Mouse (Mus musculus): ENCODE measurements around the gene Il16. TPM values are rescaled to one million over a fixed set of nuclear protein-coding genes. Genes with fewer than 3 reads are reported as not detected.

Il16 gene
- polyA plus RNA-seq, 1 experiment from 2014 or later, result 1.5 TPM

DNA sequence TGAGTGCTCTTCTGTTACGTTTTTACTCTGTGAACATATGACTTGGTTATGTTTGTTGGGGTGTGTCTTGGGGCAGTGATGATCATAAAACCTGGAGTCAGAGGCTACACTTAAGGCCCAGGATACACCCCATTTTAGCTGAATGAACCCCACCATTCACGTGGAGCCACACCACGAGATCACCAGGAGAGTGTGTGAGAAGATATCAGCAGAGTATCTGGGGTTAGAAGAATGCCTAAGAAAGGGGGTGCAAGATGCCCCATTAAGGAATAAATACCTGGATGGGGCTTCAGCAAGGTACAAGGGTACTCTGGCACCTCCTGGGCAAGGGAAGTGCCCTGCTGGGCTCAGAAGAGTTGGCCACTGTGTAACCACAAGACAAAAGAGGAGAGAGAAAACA is 11.3 kb downstream of the Il16 start:
- Histone ChIP-seq H3K4me3 (no peak overlapping the region), H3K36me3 (no peaks in the 10 kb centered on the region), H3K27me3 (replicated peaks) (no peaks in the 10 kb centered on the region), H3K9me3 (no peaks in the 10 kb centered on the region), H3K27ac (no peak overlapping the region), H3K4me1 (no peaks in the 10 kb centered on the region), H3K9ac (no peak overlapping the region), H3K4me2 (replicated peaks) (no peak overlapping the region)
- WGBS, result 92% methylated on average over 3 of the region's 3 CpGs
- no peak for ATAC-seq (ENCODE audit: low FRiP score, low read depth)

DNA sequence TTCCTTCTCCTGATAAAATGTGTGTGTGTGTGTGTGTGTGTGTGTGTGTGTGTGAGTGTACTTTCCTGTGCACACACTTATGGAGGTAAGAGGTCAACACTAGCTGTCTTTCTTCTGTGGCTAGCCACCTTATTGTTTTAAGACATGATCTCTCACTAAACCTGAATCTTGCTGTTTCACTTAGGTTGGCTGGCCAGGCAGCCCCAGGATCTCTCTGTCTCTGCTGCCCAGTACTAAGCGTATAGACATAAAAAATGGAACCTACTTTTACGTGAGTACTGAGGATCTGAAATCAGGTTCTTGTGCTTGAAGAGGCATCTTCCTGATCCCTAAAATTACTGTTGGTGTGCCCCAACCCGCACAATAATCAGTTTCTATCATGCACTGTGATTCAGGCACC is 12.7 kb downstream of the Il16 start:
- 89% methylated on average over 3 of the region's 3 CpGs for WGBS
- Histone ChIP-seq H3K27ac (no peak overlapping the region), H3K9ac (no peak overlapping the region), H3K36me3 (no peaks in the 10 kb centered on the region), H3K9me3 (no peaks in the 10 kb centered on the region), H3K4me2 (replicated peaks) (no peak overlapping the region), H3K4me3 (no peak overlapping the region), H3K27me3 (replicated peaks) (no peaks in the 10 kb centered on the region), H3K4me1 (no peaks in the 10 kb centered on the region)
- ATAC-seq (ENCODE audit: low FRiP score, low read depth), result no peak

DNA sequence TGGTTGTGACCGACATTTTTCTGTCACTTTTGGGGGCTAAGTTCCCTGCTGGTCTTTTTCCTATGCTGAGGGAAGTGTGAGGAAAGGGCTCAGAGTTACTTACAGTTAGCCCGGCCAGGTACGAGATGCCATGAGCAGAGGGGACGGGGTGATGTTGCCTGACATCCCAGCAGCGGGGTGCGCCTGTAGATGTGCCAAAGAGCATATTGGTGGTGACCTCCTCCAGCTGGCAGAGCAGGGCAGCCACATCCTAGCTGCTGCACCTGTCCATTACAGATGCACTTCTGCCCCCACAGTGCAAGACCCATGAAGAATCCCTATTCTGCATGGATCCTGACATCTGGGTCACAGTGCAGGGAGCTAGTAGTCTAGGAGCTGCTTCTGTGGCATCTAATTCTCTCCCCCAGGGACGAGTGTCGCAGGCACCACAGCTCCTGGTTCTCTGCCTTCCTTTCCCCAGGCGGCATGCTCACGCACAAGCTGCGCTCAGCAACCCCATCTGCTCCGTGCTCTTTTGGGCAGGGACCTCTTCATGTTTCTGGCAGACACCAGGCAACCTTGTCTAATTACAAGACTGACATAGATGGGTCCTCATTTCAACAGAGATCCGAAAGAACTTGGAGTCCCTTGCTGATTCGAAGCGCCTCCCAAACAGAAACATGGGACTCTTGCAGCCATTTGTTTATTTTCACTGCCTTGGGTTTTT is 13.4 kb downstream of the Il16 start:
- 88% methylated on average over 15 of the region's 15 CpGs for WGBS
- H3K9ac ChIP-seq, result no peak overlapping the region

DNA sequence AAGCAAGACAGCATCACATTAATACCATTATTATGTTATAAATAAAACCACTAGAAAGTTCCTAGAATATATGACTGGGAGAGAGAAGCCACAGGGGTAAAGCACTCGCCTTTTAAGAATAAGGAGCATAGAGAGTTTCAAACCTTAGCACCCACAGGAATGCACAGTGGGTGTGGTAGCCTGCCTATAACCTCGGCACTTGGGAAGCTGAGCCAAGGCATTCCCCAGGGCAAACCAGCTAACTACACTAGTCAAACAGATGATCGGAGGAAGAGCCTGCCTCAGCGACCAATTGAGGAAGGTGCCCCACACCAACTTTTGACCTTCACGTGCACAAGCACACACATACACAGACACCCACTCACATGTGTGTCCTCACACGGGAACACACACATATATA is 14.2 kb downstream of the Il16 start:
- Histone ChIP-seq H3K4me2 (replicated peaks) (no peak overlapping the region), H3K27ac (no peak overlapping the region), H3K4me1 (no peaks in the 10 kb centered on the region), H3K4me3 (no peak overlapping the region), H3K36me3 (no peaks in the 10 kb centered on the region), H3K9ac (no peak overlapping the region), H3K27me3 (replicated peaks) (no peaks in the 10 kb centered on the region), H3K9me3 (no peaks in the 10 kb centered on the region)
- ATAC-seq (ENCODE audit: low FRiP score, low read depth), result no peak
- WGBS, result 84% methylated on average over 6 of the region's 6 CpGs

More for the DNA sequence above, 13.4 kb downstream of the Il16 start:
- Histone ChIP-seq H3K9me3 (no peaks in the 10 kb centered on the region), H3K4me1 (no peaks in the 10 kb centered on the region), H3K27ac (no peak overlapping the region), H3K36me3 (no peaks in the 10 kb centered on the region), H3K4me3 (no peak overlapping the region), H3K4me2 (replicated peaks) (no peak overlapping the region), H3K27me3 (replicated peaks) (no peaks in the 10 kb centered on the region)
- ATAC-seq (ENCODE audit: low FRiP score, low read depth), result no peak

DNA sequence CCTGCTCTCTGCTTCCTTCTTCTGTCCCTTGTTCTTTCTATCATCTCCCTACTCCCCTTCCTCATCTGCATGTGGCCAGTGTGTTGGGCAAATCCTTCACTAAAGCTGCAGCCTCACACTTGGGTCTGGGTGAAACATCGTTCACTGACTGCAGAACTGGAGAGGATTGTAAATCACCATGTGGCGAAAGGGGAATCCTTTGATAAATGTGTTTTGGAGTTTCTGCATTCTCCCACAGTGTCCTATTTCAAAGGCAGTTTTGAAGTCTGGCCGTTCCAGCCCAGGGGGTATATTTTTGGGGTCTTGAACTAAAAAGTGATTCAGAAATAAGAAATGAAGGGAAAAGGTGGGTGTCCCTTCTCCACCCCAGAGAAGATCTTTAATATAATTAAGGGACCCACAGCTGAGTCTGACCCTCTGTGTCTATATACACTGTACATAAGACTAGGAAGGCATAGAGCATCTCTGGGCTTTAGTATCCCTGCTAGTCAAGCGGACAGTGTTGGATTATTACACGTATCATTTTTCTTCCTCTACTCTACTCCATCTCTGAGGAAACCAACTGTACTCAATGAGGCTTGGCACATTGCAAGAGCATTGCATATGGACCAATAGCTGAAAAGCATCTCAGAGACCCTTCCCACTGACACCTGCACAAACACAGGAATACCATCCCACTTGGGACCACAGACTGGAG is 18.4 kb downstream of the Il16 start:
- Histone ChIP-seq H3K4me1 (no peaks in the 10 kb centered on the region), H3K9ac (no peak overlapping the region), H3K27me3 (replicated peaks) (no peaks in the 10 kb centered on the region), H3K4me2 (replicated peaks) (no peak overlapping the region), H3K9me3 (no peaks in the 10 kb centered on the region), H3K4me3 (no peak overlapping the region), H3K36me3 (no peaks in the 10 kb centered on the region), H3K27ac (no peak overlapping the region)
- 58% methylated on average over 5 of the region's 5 CpGs for WGBS
- ATAC-seq (ENCODE audit: low FRiP score, low read depth), result no peak

DNA sequence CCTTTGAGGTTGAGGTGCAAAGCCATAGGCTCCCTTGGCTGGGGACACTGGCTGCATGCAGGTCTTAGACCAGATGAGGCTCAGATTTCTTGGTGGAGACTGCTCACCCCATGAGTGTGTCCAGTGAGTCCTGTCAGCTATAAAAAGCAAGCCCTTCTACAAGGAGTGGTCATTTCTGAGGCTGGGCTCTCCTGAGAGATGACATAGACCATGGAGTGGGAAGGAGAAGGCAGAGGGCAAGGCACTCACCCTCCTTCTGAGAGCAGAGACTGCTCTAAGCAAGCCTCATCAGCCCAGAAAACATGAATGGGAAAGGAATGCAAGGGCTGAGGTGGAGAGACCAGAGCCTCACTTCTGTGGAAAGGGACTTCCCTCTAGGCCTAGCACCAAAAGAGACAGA is 19.7 kb downstream of the Il16 start:
- Histone ChIP-seq H3K9ac (no peak overlapping the region), H3K4me3 (no peak overlapping the region), H3K9me3 (no peaks in the 10 kb centered on the region), H3K4me1 (no peaks in the 10 kb centered on the region), H3K27ac (no peak overlapping the region), H3K27me3 (replicated peaks) (no peaks in the 10 kb centered on the region), H3K4me2 (replicated peaks) (no peak overlapping the region), H3K36me3 (no peaks in the 10 kb centered on the region)
- ATAC-seq (ENCODE audit: low FRiP score, low read depth), result no peak

DNA sequence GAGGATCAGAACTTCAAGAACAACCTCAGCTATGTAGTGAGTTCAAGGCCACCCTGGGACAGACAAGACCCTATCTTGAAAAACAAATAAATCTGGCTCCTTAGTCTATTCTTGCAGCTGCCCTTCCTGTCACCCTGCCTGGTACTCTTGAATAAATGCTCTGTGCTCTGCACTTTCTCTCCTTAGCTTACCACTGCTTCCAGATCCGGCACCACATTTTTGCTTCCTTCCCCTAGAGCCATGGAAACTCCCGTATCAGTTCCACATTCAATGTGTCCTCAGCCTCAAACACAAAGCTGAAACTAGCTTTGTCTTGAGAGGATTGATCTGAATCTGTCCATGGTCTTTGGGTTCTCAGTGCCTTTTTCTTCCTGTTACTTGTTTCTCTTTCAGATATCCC is 21.0 kb downstream of the Il16 start:
- no peaks in the 10 kb centered on the region for H3K4me1 ChIP-seq
- no peaks in the 10 kb centered on the region for H3K27me3 ChIP-seq (replicated peaks)
- 63% methylated on average over 2 of the region's 2 CpGs for WGBS
- H3K9ac ChIP-seq, result no peak overlapping the region
- no peaks in the 10 kb centered on the region for H3K36me3 ChIP-seq
- H3K4me3 ChIP-seq, result no peak overlapping the region
- no peaks in the 10 kb centered on the region for H3K9me3 ChIP-seq
- H3K27ac ChIP-seq, result no peak overlapping the region
- ATAC-seq (ENCODE audit: low FRiP score, low read depth), result no peak
- H3K4me2 ChIP-seq (replicated peaks), result no peak overlapping the region

DNA sequence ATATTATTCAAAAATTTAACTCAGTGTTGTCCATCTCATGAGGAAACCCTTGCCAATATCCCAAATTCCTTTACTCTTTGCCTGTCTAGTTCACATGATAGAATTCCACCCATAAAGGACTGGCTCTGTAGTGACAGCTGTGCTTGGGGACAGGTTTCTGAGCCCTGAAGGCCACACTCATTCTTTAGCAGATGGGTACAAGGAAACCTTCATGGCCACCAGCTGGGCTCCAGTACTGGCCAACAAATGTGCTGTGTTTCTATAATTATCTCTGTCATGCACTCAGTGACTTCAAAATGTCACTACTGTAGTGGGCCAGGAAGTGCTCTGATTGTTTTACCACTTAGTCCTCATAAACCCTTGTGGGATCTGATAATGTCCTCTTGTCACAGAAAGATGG is 21.6 kb downstream of the Il16 start:
- no peak overlapping the region for H3K4me2 ChIP-seq (replicated peaks)
- no peaks in the 10 kb centered on the region for H3K27me3 ChIP-seq (replicated peaks)
- H3K9me3 ChIP-seq, result no peaks in the 10 kb centered on the region
- H3K9ac ChIP-seq, result no peak overlapping the region
- no peaks in the 10 kb centered on the region for H3K36me3 ChIP-seq
- no peak overlapping the region for H3K27ac ChIP-seq
- no peak overlapping the region for H3K4me3 ChIP-seq
- ATAC-seq (ENCODE audit: low FRiP score, low read depth), result no peak
- H3K4me1 ChIP-seq, result no peaks in the 10 kb centered on the region

DNA sequence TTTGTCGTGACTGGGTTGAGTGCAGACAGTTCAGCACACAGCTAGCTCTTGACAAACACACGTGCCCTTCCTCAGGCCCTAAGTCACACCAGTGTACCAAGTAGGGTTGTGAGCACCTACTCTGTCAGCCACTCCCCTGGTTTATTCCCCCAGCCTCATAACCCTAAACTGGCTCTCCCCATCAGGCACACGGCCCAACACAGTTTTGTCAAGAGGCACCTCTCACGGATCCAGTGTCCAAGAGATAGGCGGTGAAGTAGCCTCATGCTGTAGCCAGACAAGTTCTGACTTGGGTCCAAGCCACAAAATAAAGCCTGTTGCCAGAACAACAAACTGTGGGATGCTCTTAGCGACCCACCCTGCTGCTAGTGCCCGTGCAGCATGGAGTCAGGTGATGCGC is 22.3 kb downstream of the Il16 start:
- 90% methylated on average over 8 of the region's 8 CpGs for WGBS
- Histone ChIP-seq H3K9me3 (no peaks in the 10 kb centered on the region), H3K27ac (no peak overlapping the region), H3K36me3 (no peaks in the 10 kb centered on the region), H3K4me3 (no peak overlapping the region), H3K4me1 (no peaks in the 10 kb centered on the region), H3K27me3 (replicated peaks) (no peaks in the 10 kb centered on the region), H3K4me2 (replicated peaks) (no peak overlapping the region), H3K9ac (no peak overlapping the region)
- no peak for ATAC-seq (ENCODE audit: low FRiP score, low read depth)

DNA sequence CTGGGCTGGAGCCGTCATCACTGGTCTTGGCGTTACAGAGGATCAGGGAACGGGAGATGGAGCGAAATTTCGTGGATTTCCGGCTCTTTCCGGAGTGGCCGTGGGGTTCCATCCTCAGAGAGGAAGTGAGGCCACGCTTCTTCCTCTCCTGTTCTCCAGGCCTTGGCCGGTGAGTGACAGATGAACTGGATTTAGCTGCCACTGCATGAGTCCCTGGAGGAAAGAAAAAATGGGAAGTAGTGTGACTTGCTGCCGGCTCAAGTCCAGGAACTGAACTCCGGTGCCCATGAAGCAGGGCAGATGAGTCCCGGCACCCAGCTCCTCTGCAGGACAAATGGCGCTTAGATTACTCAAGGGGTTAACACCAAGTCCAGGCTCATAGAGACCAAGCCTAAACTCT is 23.0 kb downstream of the Il16 start:
- 90% methylated on average over 14 of the region's 14 CpGs for WGBS
- Histone ChIP-seq H3K9ac (no peak overlapping the region), H3K4me2 (replicated peaks) (no peak overlapping the region), H3K27ac (no peak overlapping the region), H3K36me3 (no peaks in the 10 kb centered on the region), H3K4me3 (no peak overlapping the region), H3K4me1 (no peaks in the 10 kb centered on the region), H3K27me3 (replicated peaks) (no peaks in the 10 kb centered on the region), H3K9me3 (no peaks in the 10 kb centered on the region)
- ATAC-seq (ENCODE audit: low FRiP score, low read depth), result no peak

DNA sequence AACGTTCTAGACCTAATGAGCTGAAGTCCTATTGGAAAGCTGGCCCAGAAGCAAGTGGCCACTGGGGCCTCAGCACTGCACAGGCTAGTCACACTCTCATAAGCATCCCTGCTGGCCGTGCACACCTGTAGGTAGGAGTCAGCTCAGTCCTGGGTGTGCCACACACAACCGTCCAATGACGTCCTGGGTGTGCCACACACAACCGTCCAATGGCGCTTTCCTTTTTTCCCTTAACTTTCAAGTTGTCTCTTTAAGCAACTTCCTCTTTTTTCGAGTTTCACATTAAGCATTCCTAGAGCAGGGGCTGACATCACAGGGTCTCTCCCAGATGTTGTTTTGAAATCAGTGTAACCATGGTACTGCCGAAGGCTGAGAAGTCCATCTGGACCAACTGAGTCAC is 25.3 kb downstream of the Il16 start:
- no peak overlapping the region for H3K27ac ChIP-seq
- no peak overlapping the region for H3K9ac ChIP-seq
- no peak for ATAC-seq (ENCODE audit: low FRiP score, low read depth)
- H3K4me3 ChIP-seq, result no peak overlapping the region
- 0 out of 2 replicates have a peak, but pooled peaks cover under 1% of the 10 kb centered on the region for H3K9me3 ChIP-seq
- no peaks in the 10 kb centered on the region for H3K27me3 ChIP-seq (replicated peaks)
- H3K4me2 ChIP-seq (replicated peaks), result no peak overlapping the region
- H3K36me3 ChIP-seq, result no peaks in the 10 kb centered on the region
- WGBS, result 85% methylated on average over 8 of the region's 8 CpGs
- H3K4me1 ChIP-seq, result no peaks in the 10 kb centered on the region

DNA sequence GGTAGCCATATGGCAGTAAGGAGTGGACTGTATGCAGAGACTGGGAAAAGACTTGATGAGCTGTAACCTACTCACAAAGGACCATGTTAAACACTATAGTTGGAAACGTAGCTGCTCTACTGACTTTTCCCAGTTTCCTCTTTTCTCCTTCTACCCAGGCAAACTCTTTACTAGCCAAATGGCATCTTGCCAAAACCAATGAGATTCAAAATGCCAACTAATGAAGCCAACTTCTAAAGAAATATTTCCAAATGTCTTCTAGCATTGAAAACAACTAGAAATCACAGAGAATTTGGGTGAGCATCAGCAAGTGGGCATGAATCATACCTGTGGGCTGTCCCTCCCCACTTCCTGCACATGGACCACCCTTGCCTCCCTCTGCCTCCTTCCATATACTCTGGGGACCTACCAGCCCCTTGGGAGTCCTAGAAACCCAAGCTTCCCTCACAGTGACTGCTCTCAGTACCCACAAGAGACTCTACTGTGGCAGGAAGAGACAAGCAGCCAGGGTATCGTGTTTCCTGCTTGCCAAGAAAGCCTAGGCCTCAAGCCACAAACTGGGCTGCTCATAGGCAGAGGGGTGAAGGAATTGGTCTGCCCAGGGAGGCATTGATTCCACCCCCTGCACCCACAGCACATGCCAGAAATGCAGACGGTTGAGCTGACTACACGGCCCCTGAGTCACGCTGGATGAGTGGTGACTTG is 28.4 kb downstream of the Il16 start:
- no peak overlapping the region for H3K4me2 ChIP-seq (replicated peaks)
- H3K9me3 ChIP-seq, result 0 out of 2 replicates have a peak, but pooled peaks cover 3% of the 10 kb centered on the region
- no peaks in the 10 kb centered on the region for H3K4me1 ChIP-seq
- no peak for ATAC-seq (ENCODE audit: low FRiP score, low read depth)
- H3K27me3 ChIP-seq (replicated peaks), result no peaks in the 10 kb centered on the region
- no peak overlapping the region for H3K9ac ChIP-seq
- H3K36me3 ChIP-seq, result no peaks in the 10 kb centered on the region
- WGBS, result 69% methylated on average over 5 of the region's 5 CpGs
- H3K27ac ChIP-seq, result no peak overlapping the region
- no peak overlapping the region for H3K4me3 ChIP-seq
